Mouse (Mus musculus) kidney, adult 9 months (tissue): ENCODE data around the gene AI467606.
"Not testable (repeated sequence)": the region's sequence is repeated elsewhere in the genome, so short reads cannot be mapped to it uniquely, and the experiment has no call there.

Experiments used
- DNase-seq: peaks from one replicate; pipeline ENCODE4 v3.0.0; 2022

The AI467606 gene

GRCm38 (mm10) chr7:127091114-127091896, at the start of gene AI467606:
AI467606 (plus strand) TSS chr7:127091359.
- DNase-seq: peak; percentile 43

- peak; percentile 93 for DNase-seq
Observed at GRCm38 (mm10) chr7:127041851-127042672, 49.1 kb upstream of the AI467606 start, which contains the start of gene Kif22. Kif22 (minus strand) TSS chr7:127042471.

GRCm38 (mm10) chr7:127055026-127055585, 36.1 kb upstream of the AI467606 start:
- no peak for DNase-seq

GRCm38 (mm10) chr7:127065538-127065937, 25.6 kb upstream of the AI467606 start:
- DNase-seq: no peak

- no peak for DNase-seq
Observed at GRCm38 (mm10) chr7:127066317-127066716, 24.8 kb upstream of the AI467606 start.

- no peak for DNase-seq
Observed at GRCm38 (mm10) chr7:127070871-127071413, 20.2 kb upstream of the AI467606 start.

GRCm38 (mm10) chr7:127073221-127073620, 17.9 kb upstream of the AI467606 start:
- no peak for DNase-seq

- peak; percentile 79 for DNase-seq
Observed at GRCm38 (mm10) chr7:127076188-127076587, 15.0 kb upstream of the AI467606 start.

GRCm38 (mm10) chr7:127077692-127078091, 13.5 kb upstream of the AI467606 start:
- no peak for DNase-seq

- DNase-seq: no peak
Observed at GRCm38 (mm10) chr7:127080045-127080444, 11.1 kb upstream of the AI467606 start.

- DNase-seq: no peak
Observed at GRCm38 (mm10) chr7:127082271-127082670, 8.9 kb upstream of the AI467606 start.

- DNase-seq: no peak
Observed at GRCm38 (mm10) chr7:127082995-127083394, 8.2 kb upstream of the AI467606 start.

GRCm38 (mm10) chr7:127083689-127084088, 7.5 kb upstream of the AI467606 start:
- no peak for DNase-seq

GRCm38 (mm10) chr7:127084794-127085193, 6.4 kb upstream of the AI467606 start:
- no peak for DNase-seq

GRCm38 (mm10) chr7:127085751-127086150, 5.4 kb upstream of the AI467606 start:
- DNase-seq: not testable (repeated sequence)

GRCm38 (mm10) chr7:127087278-127088010, 3.7 kb upstream of the AI467606 start, which contains the start of gene Zg16:
Zg16 (minus strand) TSS chr7:127087328.
- not testable (repeated sequence) for DNase-seq

GRCm38 (mm10) chr7:127088083-127088482, 3.1 kb upstream of the AI467606 start:
- DNase-seq: no peak

- no peak for DNase-seq
Observed at GRCm38 (mm10) chr7:127088901-127089845, 2.0 kb upstream of the AI467606 start.

GRCm38 (mm10) chr7:127090154-127091113, 725 bp upstream of the AI467606 start:
- DNase-seq: no peak

- no peak for DNase-seq
Observed at GRCm38 (mm10) chr7:127093914-127094313, 2.8 kb downstream of the AI467606 start.
